Mouse (Mus musculus) urinary bladder, postnatal 10 days (tissue): ENCODE results near the gene Opcml.

Experiments
- DNase-seq: peaks from one replicate; pipeline ENCODE4 v3.0.0; 2022; ENCODE audit warnings: low spot score

Opcml gene

GRCm38 (mm10) chr9:28319802-28320201 is 529.2 kb downstream of the Opcml start:
- no peak for DNase-seq

GRCm38 (mm10) chr9:28327985-28328384 is 537.4 kb downstream of the Opcml start:
- no peak for DNase-seq

- no peak for DNase-seq
Measured at GRCm38 (mm10) chr9:28328434-28328833, 537.9 kb downstream of the Opcml start.

GRCm38 (mm10) chr9:28329477-28329876 is 538.9 kb downstream of the Opcml start:
- no peak for DNase-seq

- DNase-seq = no peak
Measured at GRCm38 (mm10) chr9:28336511-28337208, 546.1 kb downstream of the Opcml start.

- DNase-seq = no peak
Measured at GRCm38 (mm10) chr9:28337837-28338236, 547.3 kb downstream of the Opcml start.

GRCm38 (mm10) chr9:28354978-28355377 is 564.4 kb downstream of the Opcml start:
- no peak for DNase-seq

- DNase-seq = no peak
Measured at GRCm38 (mm10) chr9:28357946-28358345, 567.4 kb downstream of the Opcml start.

- no peak for DNase-seq
Measured at GRCm38 (mm10) chr9:28360691-28361090, 570.1 kb downstream of the Opcml start.

GRCm38 (mm10) chr9:28364473-28365159 is 574.0 kb downstream of the Opcml start:
- DNase-seq = no peak

- DNase-seq = no peak
Measured at GRCm38 (mm10) chr9:28365160-28365473, 574.5 kb downstream of the Opcml start.

GRCm38 (mm10) chr9:28386527-28387175 is 596.1 kb downstream of the Opcml start:
- no peak for DNase-seq

GRCm38 (mm10) chr9:28395222-28395621 is 604.6 kb downstream of the Opcml start:
- DNase-seq = no peak

- no peak for DNase-seq
Measured at GRCm38 (mm10) chr9:28395638-28396037, 605.1 kb downstream of the Opcml start.

GRCm38 (mm10) chr9:28402770-28403650 is 612.4 kb downstream of the Opcml start:
- DNase-seq = no peak

- no peak for DNase-seq
Measured at GRCm38 (mm10) chr9:28403831-28404562, 613.4 kb downstream of the Opcml start.

- DNase-seq = no peak
Measured at GRCm38 (mm10) chr9:28404616-28405015, 614.0 kb downstream of the Opcml start.

- DNase-seq = no peak
Measured at GRCm38 (mm10) chr9:28405816-28406215, 615.2 kb downstream of the Opcml start.

GRCm38 (mm10) chr9:28420808-28421207 is 630.2 kb downstream of the Opcml start:
- DNase-seq = no peak

GRCm38 (mm10) chr9:28423407-28423806 is 632.8 kb downstream of the Opcml start:
- DNase-seq = no peak

GRCm38 (mm10) chr9:28432159-28432558 is 641.6 kb downstream of the Opcml start:
- DNase-seq = no peak

GRCm38 (mm10) chr9:28438752-28439151 is 648.2 kb downstream of the Opcml start:
- no peak for DNase-seq
